Mouse (Mus musculus) megakaryocyte progenitor cell, adult 5-6 weeks (primary cell): Measurements from ENCODE around the gene Sh3bp5l. TPM values are rescaled to one million over a fixed set of nuclear protein-coding genes. Genes with fewer than 3 reads are reported as not detected.
"Not testable (repeated sequence)": the region's sequence is repeated elsewhere in the genome, so short reads cannot be mapped to it uniquely, and the experiment has no call there.

Experiments
- ATAC-seq: replicated peaks from 2 replicates; pipeline ENCODE4 v1.8.0; 2016; ENCODE audit warnings: mild to moderate bottlenecking, moderate TSS enrichment, inconsistent platforms; ENCODE audit not compliant: poor library complexity
- total RNA-seq, 2 experiments: library from RNA; stranded (forward) in 1 of 2; stranded (reverse) in 1 of 2; fragments of 157-497, 149-512 nt in 1 of 2; fragments of 200-1000 nt in 1 of 2; gene quantifications; 2 replicates each; pipeline versions ENCODE4 v1.2.3 to v1.2.4; 2015 to 2017

The Sh3bp5l gene
- total RNA-seq, 2 experiments from 2014 or later, result 2.5 to 12.8 TPM

DNA sequence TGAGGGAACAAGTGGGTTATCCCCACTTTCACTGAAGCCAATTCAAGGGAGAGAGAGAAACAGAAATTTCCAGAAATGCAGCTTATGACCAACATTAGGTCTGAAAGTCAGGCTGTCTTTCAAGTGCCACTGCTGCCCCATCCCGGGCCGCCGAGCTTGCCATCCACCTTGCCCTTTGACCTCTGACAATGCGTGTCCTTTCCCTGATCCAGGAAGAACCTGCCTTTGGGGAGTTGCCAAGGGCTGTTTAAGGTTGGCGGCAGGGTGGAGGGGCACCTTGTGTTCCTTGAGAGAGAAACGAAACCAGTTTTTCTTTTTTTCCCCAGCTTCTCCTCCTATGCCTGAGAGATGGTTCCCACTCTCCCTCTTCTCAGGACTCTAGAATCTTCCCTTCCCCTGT, 35.7 kb downstream of the Sh3bp5l start:
- ATAC-seq, result not testable (repeated sequence)

GRCm38 (mm10) chr11:58377273-58377672, 46.7 kb downstream of the Sh3bp5l start:
- no peak for ATAC-seq

GRCm38 (mm10) chr11:58377686-58378085, 47.2 kb downstream of the Sh3bp5l start:
- ATAC-seq, result no peak

GRCm38 (mm10) chr11:58378763-58379278, 48.3 kb downstream of the Sh3bp5l start, which contains the start of gene Lypd8:
Gene Lypd8 (plus strand): TSS chr11:58379043.
- no peak for ATAC-seq

DNA sequence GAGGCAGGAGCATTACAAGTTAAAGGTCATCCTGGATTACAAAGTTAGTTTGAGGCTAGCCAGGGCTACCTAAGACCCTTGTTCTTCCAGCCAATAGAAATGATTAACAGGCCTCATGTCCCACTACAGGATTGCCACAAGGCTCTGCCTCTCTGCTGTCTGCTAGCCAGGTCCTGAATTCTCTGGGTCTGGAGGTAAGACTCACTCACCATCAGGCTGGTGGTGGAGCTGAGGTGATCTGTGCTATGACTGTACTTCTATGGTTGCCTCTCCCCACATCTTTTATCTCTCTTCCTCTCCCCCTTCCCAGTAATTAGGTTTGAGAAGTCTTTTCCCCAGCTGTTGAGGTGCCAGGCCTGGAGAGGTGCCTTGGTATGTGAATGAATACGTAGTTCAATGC, 49.0 kb downstream of the Sh3bp5l start:
- no peak for ATAC-seq

DNA sequence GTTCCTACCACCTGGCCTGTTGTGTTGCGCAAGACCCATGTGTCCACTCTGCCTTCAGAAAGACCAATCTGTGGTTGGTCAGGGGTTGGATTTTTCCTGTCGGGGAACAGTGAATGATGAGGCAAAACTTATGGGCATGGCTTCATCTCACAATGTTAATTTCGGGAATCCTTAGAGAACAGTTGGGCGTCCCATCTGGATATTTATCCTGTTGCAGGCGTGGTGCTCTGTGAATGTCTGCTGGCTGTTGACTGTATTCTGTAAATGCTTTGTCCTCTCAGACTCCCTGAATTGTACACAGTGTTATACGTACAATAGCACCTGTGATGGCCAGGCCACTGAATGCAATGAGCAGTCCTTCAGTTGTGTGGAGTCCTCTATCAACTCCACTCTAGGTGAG, 51.9 kb downstream of the Sh3bp5l start:
- ATAC-seq, result no peak

Other genes starting within 250 kb of the Sh3bp5l start
- gene Gm12248, start 237.6 kb upstream of the Sh3bp5l start, total RNA-seq (2015), result not detected in 2 replicates
- not detected in 2 replicates for gene Gm12248, start 237.6 kb upstream of the Sh3bp5l start, total RNA-seq (2017)
- gene Cnot8, start 226.6 kb upstream of the Sh3bp5l start, total RNA-seq (2015), result 68.2 and 73.9 TPM in 2 replicates
- 113 and 114 TPM in 2 replicates for gene Cnot8, start 226.6 kb upstream of the Sh3bp5l start, total RNA-seq (2017)
- 18.8 and 19.4 TPM in 2 replicates for gene Gemin5, start 162.2 kb upstream of the Sh3bp5l start, total RNA-seq (2015)
- gene Gemin5, start 162.2 kb upstream of the Sh3bp5l start, total RNA-seq (2017), result 27.5 and 30.8 TPM in 2 replicates
- gene Mrpl22, start 159.1 kb upstream of the Sh3bp5l start, total RNA-seq (2015), result 76.5 and 83.3 TPM in 2 replicates
- 52.2 and 52.3 TPM in 2 replicates for gene Mrpl22, start 159.1 kb upstream of the Sh3bp5l start, total RNA-seq (2017)
- gene Igtp, start 131.2 kb upstream of the Sh3bp5l start, total RNA-seq (2015), result 13.4 and 16.3 TPM in 2 replicates
- 8.6 and 9.6 TPM in 2 replicates for gene Igtp, start 131.2 kb upstream of the Sh3bp5l start, total RNA-seq (2017)
- gene Irgm2, start 131.1 kb upstream of the Sh3bp5l start, total RNA-seq (2015), result 5.7 and 5.8 TPM in 2 replicates
- 3.9 and 7.1 TPM in 2 replicates for gene Irgm2, start 131.1 kb upstream of the Sh3bp5l start, total RNA-seq (2017)
- 5.2 and 6.5 TPM in 2 replicates for gene 4930438A08Rik, start 55.9 kb upstream of the Sh3bp5l start, total RNA-seq (2015)
- gene 4930438A08Rik, start 55.9 kb upstream of the Sh3bp5l start, total RNA-seq (2017), result 6.4 and 13.3 TPM in 2 replicates
- gene Zfp692, start 23.7 kb upstream of the Sh3bp5l start, total RNA-seq (2015), result 22.7 and 27.3 TPM in 2 replicates
- 33.0 and 36.8 TPM in 2 replicates for gene Zfp692, start 23.7 kb upstream of the Sh3bp5l start, total RNA-seq (2017)
- 31.0 and 31.6 TPM in 2 replicates for gene Zfp672, start 385 bp upstream of the Sh3bp5l start, total RNA-seq (2015)
- gene Zfp672, start 385 bp upstream of the Sh3bp5l start, total RNA-seq (2017), result 23.2 and 26.4 TPM in 2 replicates
- gene Lypd8, start 48.3 kb downstream of the Sh3bp5l start, total RNA-seq (2015), result not detected in 2 replicates
- not detected in 2 replicates for gene Lypd8, start 48.3 kb downstream of the Sh3bp5l start, total RNA-seq (2017)
- gene 1810065E05Rik, start 90.4 kb downstream of the Sh3bp5l start, total RNA-seq (2015), result not detected in 2 replicates
- gene 1810065E05Rik, start 90.4 kb downstream of the Sh3bp5l start, total RNA-seq (2017), result not detected in 2 replicates
- gene Gm12253, start 101.8 kb downstream of the Sh3bp5l start, total RNA-seq (2015), result not detected in 2 replicates
- not detected in 2 replicates for gene Gm12253, start 101.8 kb downstream of the Sh3bp5l start, total RNA-seq (2017)
- not detected in 2 replicates for gene Lypd9, start 122.2 kb downstream of the Sh3bp5l start, total RNA-seq (2015)
- not detected in 2 replicates for gene Lypd9, start 122.2 kb downstream of the Sh3bp5l start, total RNA-seq (2017)
- not detected in 2 replicates for gene Olfr30, start 131.5 kb downstream of the Sh3bp5l start, total RNA-seq (2015)
- gene Olfr30, start 131.5 kb downstream of the Sh3bp5l start, total RNA-seq (2017), result not detected in 2 replicates
- gene Olfr332, start 161.8 kb downstream of the Sh3bp5l start, total RNA-seq (2015), result not detected in 2 replicates
- gene Olfr332, start 161.8 kb downstream of the Sh3bp5l start, total RNA-seq (2017), result not detected in 2 replicates
- gene Olfr331, start 171.8 kb downstream of the Sh3bp5l start, total RNA-seq (2015), result not detected in 2 replicates
- gene Olfr331, start 171.8 kb downstream of the Sh3bp5l start, total RNA-seq (2017), result not detected in 2 replicates
- gene Olfr330, start 204.1 kb downstream of the Sh3bp5l start, total RNA-seq (2015), result not detected in 2 replicates
- not detected in 2 replicates for gene Olfr330, start 204.1 kb downstream of the Sh3bp5l start, total RNA-seq (2017)
- gene Olfr329-ps, start 215.7 kb downstream of the Sh3bp5l start, total RNA-seq (2015), result not detected in 2 replicates
- not detected in 2 replicates for gene Olfr329-ps, start 215.7 kb downstream of the Sh3bp5l start, total RNA-seq (2017)
- gene Olfr328, start 224.9 kb downstream of the Sh3bp5l start, total RNA-seq (2015), result not detected in 2 replicates
- gene Olfr328, start 224.9 kb downstream of the Sh3bp5l start, total RNA-seq (2017), result not detected in 2 replicates
- not detected in 2 replicates for gene Olfr224, start 239.8 kb downstream of the Sh3bp5l start, total RNA-seq (2015)
- gene Olfr224, start 239.8 kb downstream of the Sh3bp5l start, total RNA-seq (2017), result not detected in 2 replicates
- gene Olfr325, start 247.0 kb downstream of the Sh3bp5l start, total RNA-seq (2015), result not detected in 2 replicates
- gene Olfr325, start 247.0 kb downstream of the Sh3bp5l start, total RNA-seq (2017), result not detected in 2 replicates